Comparison of ENCODE assay signal across 13 mouse cellular contexts in genomic region chr13:110114870-110115645, GRCm38 (mm10).
DNase-seq lines count a peak whose midpoint lies in the region; ATAC-seq and TF ChIP-seq lines count a peak whose summit lies in the region.
"Had no signal": no experiment of that assay in that cellular context is flagged by ENCODE, and none has a peak within 500 bp of the region (broad histone marks: within the 10 kb centered on the region; RNA-seq: fewer than 3 reads in every experiment).

No protein-coding gene starts in this region.

- ATAC-seq in embryonic facial prominence, embryonic 11.5 days (replicated peaks; ENCODE audit: insufficient number of reproducible peaks, low FRiP score, low TSS enrichment, low read depth): 0 out of 2 replicates have a peak, but pooled peaks have one; percentile 39
- ATAC-seq in forebrain, embryonic 16.5 days: peak; percentile 85
- peak; percentile 91 for ATAC-seq in hindbrain, postnatal 0 days
- ATAC-seq in neural tube, embryonic 12.5 days (ENCODE audit: low FRiP score, low read depth): peak; percentile 66
- no peak for ATAC-seq in granulocyte monocyte progenitor cell, adult 5-6 weeks (replicated peaks; ENCODE audit: poor library complexity, severe bottlenecking)

- H3K9me3 ChIP-seq in embryonic facial prominence, embryonic 11.5 days (replicated peaks; ENCODE audit: control insufficient read depth, low read length): no peaks in the 10 kb centered on the region
- H3K9me3 ChIP-seq in embryonic facial prominence, embryonic 10.5 days: no peaks in the 10 kb centered on the region
- H3K9me3 ChIP-seq in forebrain, embryonic 16.5 days (ENCODE audit: control insufficient read depth, low read length): no peaks in the 10 kb centered on the region
- no peaks in the 10 kb centered on the region for H3K9me3 ChIP-seq in hindbrain, postnatal 0 days (ENCODE audit: low read length)
- no peaks in the 10 kb centered on the region for H3K9me3 ChIP-seq in neural tube, embryonic 12.5 days
- H3K9me3 ChIP-seq: limb, embryonic 12.5 days had no signal

- H3K36me3 ChIP-seq in embryonic facial prominence, embryonic 11.5 days (replicated peaks; ENCODE audit: control insufficient read depth, insufficient read depth, low read depth, low read length): no peaks in the 10 kb centered on the region
- H3K36me3 ChIP-seq in embryonic facial prominence, embryonic 10.5 days (replicated peaks): no peaks in the 10 kb centered on the region
- no peaks in the 10 kb centered on the region for H3K36me3 ChIP-seq in forebrain, embryonic 16.5 days (ENCODE audit: control insufficient read depth, insufficient read depth)
- no peaks in the 10 kb centered on the region for H3K36me3 ChIP-seq in hindbrain, postnatal 0 days (ENCODE audit: insufficient read depth, low read length)
- no peaks in the 10 kb centered on the region for H3K36me3 ChIP-seq in neural tube, embryonic 12.5 days
- H3K36me3 ChIP-seq: limb, embryonic 12.5 days had no signal

- no peak overlapping the region for H3K9ac ChIP-seq in embryonic facial prominence, embryonic 11.5 days (replicated peaks; ENCODE audit: low read length)
- 0 out of 2 replicates have a peak overlapping the region, but pooled peaks have one; percentile 29 for H3K9ac ChIP-seq in forebrain, embryonic 16.5 days (replicated peaks; ENCODE audit: low read depth, low read length)
- H3K9ac ChIP-seq in hindbrain, postnatal 0 days (replicated peaks; ENCODE audit: low read length): no peak overlapping the region
- H3K9ac ChIP-seq in neural tube, embryonic 12.5 days: no peak overlapping the region
- H3K9ac ChIP-seq: limb, embryonic 12.5 days had no signal

- no peak overlapping the region for H3K4me2 ChIP-seq in embryonic facial prominence, embryonic 11.5 days (ENCODE audit: low read depth, low read length)
- H3K4me2 ChIP-seq in forebrain, embryonic 16.5 days (ENCODE audit: low read length): peak overlapping the region; percentile 20
- no peak overlapping the region for H3K4me2 ChIP-seq in hindbrain, postnatal 0 days (ENCODE audit: low read depth, low read length)
- no peak overlapping the region; the same call in 1 of the 2 replicates for H3K4me2 ChIP-seq in neural tube, embryonic 12.5 days (replicated peaks)
- H3K4me2 ChIP-seq: limb, embryonic 12.5 days had no signal

- no peak overlapping the region for H3K27ac ChIP-seq in embryonic facial prominence, embryonic 11.5 days (replicated peaks; ENCODE audit: low read depth, low read length)
- H3K27ac ChIP-seq in embryonic facial prominence, embryonic 10.5 days (replicated peaks): no peak overlapping the region
- H3K27ac ChIP-seq in forebrain, embryonic 16.5 days (ENCODE audit: low read length): peak overlapping the region; percentile 72
- H3K27ac ChIP-seq in hindbrain, postnatal 0 days: peak overlapping the region; percentile 74
- no peak overlapping the region for H3K27ac ChIP-seq in neural tube, embryonic 12.5 days
- H3K27ac ChIP-seq: left cerebral cortex, adult 2 months; limb, embryonic 12.5 days had no signal

- TF ChIP-seq CTCF in hindbrain, postnatal 0 days (IDR thresholded peaks at IDR 0.05; ENCODE audit: low read depth): peak; percentile 35

- no peaks in the 10 kb centered on the region for H3K27me3 ChIP-seq in embryonic facial prominence, embryonic 11.5 days (ENCODE audit: control insufficient read depth, insufficient read depth, low read length)
- H3K27me3 ChIP-seq in embryonic facial prominence, embryonic 10.5 days (replicated peaks; ENCODE audit: low read depth, poor library complexity, severe bottlenecking): no peaks in the 10 kb centered on the region
- H3K27me3 ChIP-seq in forebrain, embryonic 16.5 days (replicated peaks; ENCODE audit: control insufficient read depth, insufficient read depth, low read length): no peaks in the 10 kb centered on the region
- no peaks in the 10 kb centered on the region for H3K27me3 ChIP-seq in hindbrain, postnatal 0 days (ENCODE audit: insufficient read depth, low read length)
- no peaks in the 10 kb centered on the region for H3K27me3 ChIP-seq in neural tube, embryonic 12.5 days (replicated peaks)
- H3K27me3 ChIP-seq: limb, embryonic 12.5 days had no signal

- no peak for DNase-seq in embryonic facial prominence, embryonic 11.5 days (ENCODE audit: low spot score)
- no peak for DNase-seq in embryonic facial prominence, embryonic 10.5 days (ENCODE audit: low spot score)
- DNase-seq in hindbrain, postnatal 0 days (ENCODE audit: low spot score): peak; percentile 72
- DNase-seq in right cerebral cortex, postnatal 10 days (ENCODE audit: low spot score in 2 of 2): no peak
- DNase-seq in kidney, adult 11 months: no peak
- DNase-seq: cerebellum, postnatal 25 days; lung, postnatal 36 days; thymus, adult 2 months had no signal

- no peak overlapping the region for H3K4me3 ChIP-seq in embryonic facial prominence, embryonic 11.5 days (ENCODE audit: low read depth, low read length)
- no peak overlapping the region for H3K4me3 ChIP-seq in embryonic facial prominence, embryonic 10.5 days
- H3K4me3 ChIP-seq in forebrain, embryonic 16.5 days (replicated peaks; ENCODE audit: low read length): no peak overlapping the region
- no peak overlapping the region for H3K4me3 ChIP-seq in hindbrain, postnatal 0 days (ENCODE audit: low read length)
- no peak overlapping the region for H3K4me3 ChIP-seq in neural tube, embryonic 12.5 days
- H3K4me3 ChIP-seq: left cerebral cortex, adult 2 months; limb, embryonic 12.5 days had no signal

- 62% methylated on average over 7 of the region's 7 CpGs for WGBS in embryonic facial prominence, embryonic 11.5 days
- WGBS in embryonic facial prominence, embryonic 10.5 days: 65% methylated on average over 7 of the region's 7 CpGs
- WGBS in forebrain, embryonic 16.5 days: 10% methylated on average over 7 of the region's 7 CpGs
- WGBS in hindbrain, postnatal 0 days: 14% methylated on average over 7 of the region's 7 CpGs
- WGBS in neural tube, embryonic 12.5 days: 30% methylated on average over 7 of the region's 7 CpGs

- no peaks in the 10 kb centered on the region for H3K4me1 ChIP-seq in embryonic facial prominence, embryonic 11.5 days (ENCODE audit: control insufficient read depth, insufficient read depth, low read length)
- H3K4me1 ChIP-seq in embryonic facial prominence, embryonic 10.5 days: no peaks in the 10 kb centered on the region
- peaks cover 29% of the 10 kb centered on the region for H3K4me1 ChIP-seq in forebrain, embryonic 16.5 days (replicated peaks; ENCODE audit: control insufficient read depth, insufficient read depth, low read length)
- H3K4me1 ChIP-seq in hindbrain, postnatal 0 days (ENCODE audit: insufficient read depth, low read length): no peaks in the 10 kb centered on the region; the same call in 1 of the 2 replicates
- peaks cover 20% of the 10 kb centered on the region for H3K4me1 ChIP-seq in neural tube, embryonic 12.5 days
- H3K4me1 ChIP-seq: limb, embryonic 12.5 days had no signal

Comparison
In these comparisons a context has a peak if more than half of its experiments do, and no peak if none do; other contexts are left out.
1. H3K27ac ChIP-seq: peak in forebrain, embryonic 16.5 days (single experiment) and hindbrain, postnatal 0 days (single experiment); none in embryonic facial prominence, embryonic 11.5 days (single experiment), embryonic facial prominence, embryonic 10.5 days (single experiment) and neural tube, embryonic 12.5 days (single experiment).